In the genomic region with DNA sequence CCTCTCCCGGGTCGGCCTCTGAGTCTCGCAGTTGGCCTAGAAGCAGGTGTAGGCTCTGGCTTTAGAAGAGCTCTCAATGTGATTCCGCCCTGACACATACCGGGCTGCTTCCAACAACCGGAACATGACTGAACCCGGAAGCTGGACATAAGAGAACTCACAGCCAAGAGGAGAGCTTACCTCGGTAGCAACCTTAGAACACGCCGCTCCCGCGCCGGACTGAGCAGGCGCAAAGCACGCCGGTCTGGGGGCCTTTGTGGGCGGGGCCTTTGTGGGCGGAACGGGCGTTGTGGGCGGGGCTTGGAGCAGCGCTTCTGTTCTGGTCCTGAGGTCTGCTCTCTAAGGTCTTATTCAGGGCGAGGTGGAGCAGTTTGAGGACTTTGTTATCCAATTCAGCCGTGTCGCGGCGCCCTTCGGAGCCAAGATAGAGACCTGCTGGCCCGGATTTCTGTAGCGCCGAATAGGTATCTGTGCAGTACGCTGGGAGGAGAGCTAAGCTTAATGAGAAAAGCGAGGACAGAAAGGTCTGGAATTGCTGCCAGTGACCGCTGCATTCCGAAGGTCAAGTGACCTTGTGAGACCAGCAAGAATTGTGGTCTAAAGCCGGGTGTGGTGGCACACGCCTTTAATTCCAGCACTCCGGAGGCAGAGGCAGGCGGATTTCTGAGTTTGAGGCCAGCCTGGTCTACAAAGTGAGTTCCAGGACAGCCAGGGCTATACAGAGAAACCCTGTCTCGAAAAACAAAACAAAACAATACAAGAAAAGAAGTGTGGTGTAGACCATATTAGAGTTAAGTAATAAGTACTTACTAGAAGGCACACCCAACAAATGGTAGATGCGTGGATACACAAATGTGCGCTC, we compare ENCODE assay signal across 7 mouse cellular contexts. TPM values are rescaled to one million over a fixed set of nuclear protein-coding genes. Genes with fewer than 3 reads are reported as not detected.
A peak's percentile ranks its signal among the peaks of the same experiment; 100 is the strongest.
DNase-seq lines count a peak whose midpoint lies in the region; ATAC-seq and TF ChIP-seq lines count a peak whose summit lies in the region.

Gene Tmem177, minus strand, starts transcription at position 256 of the 862 bp plus-strand sequence.

- H3K27me3 ChIP-seq in embryonic facial prominence, embryonic 12.5 days, result no peaks in the 10 kb centered on the region
- H3K27me3 ChIP-seq in kidney, adult 2 months (replicated peaks; ENCODE audit: control insufficient read depth, insufficient read depth, low read length), result no peaks in the 10 kb centered on the region
- no peaks in the 10 kb centered on the region for H3K27me3 ChIP-seq in limb, embryonic 12.5 days
- no peaks in the 10 kb centered on the region for H3K27me3 ChIP-seq in midbrain, embryonic 15.5 days (replicated peaks)
- no peaks in the 10 kb centered on the region for H3K27me3 ChIP-seq in spleen, adult 2 months (ENCODE audit: control insufficient read depth, insufficient read depth, low read length)

- peak within 1 kb of the TSS; percentile 43 for H3K4me3 ChIP-seq in embryonic facial prominence, embryonic 12.5 days
- peak within 1 kb of the TSS; percentile 51 for H3K4me3 ChIP-seq in kidney, adult 2 months (ENCODE audit: insufficient read depth, low read depth, low read length)
- H3K4me3 ChIP-seq in limb, embryonic 12.5 days (replicated peaks), result peak within 1 kb of the TSS; percentile 50
- H3K4me3 ChIP-seq in midbrain, embryonic 15.5 days, result peak within 1 kb of the TSS; percentile 49
- peak within 1 kb of the TSS; percentile 76 for H3K4me3 ChIP-seq in spleen, adult 2 months (ENCODE audit: extremely low read depth, insufficient read depth, insufficient read length)

- TF ChIP-seq POLR2A in kidney, adult 2 months (IDR thresholded peaks at IDR 0.05; ENCODE audit: low read depth, low read length), result peak; percentile 18
- TF ChIP-seq POLR2A in spleen, adult 2 months (IDR thresholded peaks at IDR 0.05; ENCODE audit: low read depth, low read length), result peak; percentile 69

- no peaks in the 10 kb centered on the region for H3K9me3 ChIP-seq in embryonic facial prominence, embryonic 12.5 days
- H3K9me3 ChIP-seq in limb, embryonic 12.5 days, result no peaks in the 10 kb centered on the region
- no peaks in the 10 kb centered on the region for H3K9me3 ChIP-seq in midbrain, embryonic 15.5 days

- peak within 1 kb of the TSS; percentile 57 for H3K4me2 ChIP-seq in embryonic facial prominence, embryonic 12.5 days (replicated peaks)
- peak within 1 kb of the TSS; percentile 60 for H3K4me2 ChIP-seq in limb, embryonic 12.5 days
- peak within 1 kb of the TSS; percentile 57 for H3K4me2 ChIP-seq in midbrain, embryonic 15.5 days

- no peak within 1 kb of the TSS for H3K27ac ChIP-seq in embryonic facial prominence, embryonic 12.5 days
- peak within 1 kb of the TSS; percentile 33; the same call in 1 of the 2 replicates for H3K27ac ChIP-seq in kidney, adult 2 months (ENCODE audit: insufficient read depth, low read depth, low read length)
- H3K27ac ChIP-seq in limb, embryonic 12.5 days, result no peak within 1 kb of the TSS
- H3K27ac ChIP-seq in midbrain, embryonic 15.5 days, result peak within 1 kb of the TSS; percentile 67
- H3K27ac ChIP-seq in spleen, adult 2 months (ENCODE audit: insufficient read depth, low read length), result no peak within 1 kb of the TSS

- 13% methylated on average over 42 of the region's 42 CpGs for WGBS in embryonic facial prominence, embryonic 12.5 days
- WGBS in kidney, adult 2 months, result 8% methylated on average over 42 of the region's 42 CpGs
- 12% methylated on average over 42 of the region's 42 CpGs for WGBS in limb, embryonic 12.5 days
- WGBS in midbrain, embryonic 15.5 days, result 10% methylated on average over 42 of the region's 42 CpGs
- 11% methylated on average over 42 of the region's 42 CpGs for WGBS in spleen, adult 2 months

- peak within 1 kb of the TSS; percentile 50 for H3K9ac ChIP-seq in embryonic facial prominence, embryonic 12.5 days
- H3K9ac ChIP-seq in limb, embryonic 12.5 days (replicated peaks), result peak within 1 kb of the TSS; percentile 60
- H3K9ac ChIP-seq in midbrain, embryonic 15.5 days, result peak within 1 kb of the TSS; percentile 49

- H3K4me1 ChIP-seq in embryonic facial prominence, embryonic 12.5 days, result 0 out of 2 replicates have a peak, but pooled peaks cover 2% of the 10 kb centered on the region
- no peaks in the 10 kb centered on the region for H3K4me1 ChIP-seq in kidney, adult 2 months (ENCODE audit: control insufficient read depth, insufficient read depth, low read length)
- peaks cover 3% of the 10 kb centered on the region; the same call in 1 of the 2 replicates for H3K4me1 ChIP-seq in limb, embryonic 12.5 days (replicated peaks)
- peaks cover 9% of the 10 kb centered on the region for H3K4me1 ChIP-seq in midbrain, embryonic 15.5 days
- H3K4me1 ChIP-seq in spleen, adult 2 months (ENCODE audit: control insufficient read depth, insufficient read depth, insufficient read length), result no peaks in the 10 kb centered on the region

- no peak for TF ChIP-seq CTCF in kidney, adult 2 months (conservative IDR thresholded peaks at IDR 0.05; ENCODE audit: insufficient read depth, insufficient read length, low read depth, low read length)
- TF ChIP-seq CTCF in spleen, adult 2 months (IDR thresholded peaks at IDR 0.05; ENCODE audit: extremely low read depth, insufficient read depth, insufficient read length, insufficient replicate concordance), result no peak

- peaks cover 20% of the 10 kb centered on the region; the same call in 1 of the 2 replicates for H3K36me3 ChIP-seq in embryonic facial prominence, embryonic 12.5 days
- no peaks in the 10 kb centered on the region for H3K36me3 ChIP-seq in kidney, adult 2 months (ENCODE audit: control insufficient read depth, insufficient read depth, low read length)
- H3K36me3 ChIP-seq in limb, embryonic 12.5 days, result peaks cover 24% of the 10 kb centered on the region
- H3K36me3 ChIP-seq in midbrain, embryonic 15.5 days (replicated peaks), result no peaks in the 10 kb centered on the region
- no peaks in the 10 kb centered on the region for H3K36me3 ChIP-seq in spleen, adult 2 months (ENCODE audit: control insufficient read depth, insufficient read depth, low read length)

- ATAC-seq in embryonic facial prominence, embryonic 12.5 days (ENCODE audit: insufficient number of reproducible peaks, insufficient read depth, low FRiP score, low TSS enrichment), result peak; percentile 94
- peak; percentile 98 for ATAC-seq in limb, embryonic 12.5 days (ENCODE audit: insufficient number of reproducible peaks, insufficient read depth, low FRiP score, low TSS enrichment, low read depth)
- ATAC-seq in midbrain, embryonic 15.5 days (replicated peaks), result peak; percentile 98

- peak; percentile 98 for DNase-seq in adrenal gland, postnatal 14 days
- DNase-seq in heart, adult 18-20 months, result peak; percentile 96 to 99
- DNase-seq in kidney, adult 2 months, result peak; percentile 98
- peak; percentile 77 to 96 for DNase-seq in spleen, adult 2 months (ENCODE audit: low read depth in 1 of 2, low spot score in 2 of 2)

RNA-seq across cellular contexts. Expression of gene Tmem177, which starts in this region (rescaled TPM):
- total RNA-seq in adrenal gland, postnatal 14 days (2021), result 8.4 and 10.1 TPM in 2 replicates
- polyA plus RNA-seq in embryonic facial prominence, embryonic 12.5 days (2016; fragmentation: Nextera tagmentation; extraction: Ambion mirVana), result 7.5 and 7.9 TPM in 2 replicates
- total RNA-seq in heart, adult 18-20 months (2021), result 10 to 100 TPM in 1 of 2 experiments, 1 to 10 TPM in 1; 9.9 to 10.7 TPM
- polyA plus RNA-seq in kidney, adult 2 months (2012; rRNA removed), result 7.8 and 8.3 TPM in 2 replicates
- 6.9 and 8.5 TPM in 2 replicates for polyA plus RNA-seq in limb, embryonic 12.5 days (2016; fragmentation: Nextera tagmentation; extraction: Ambion mirVana)
- polyA plus RNA-seq in midbrain, embryonic 15.5 days (2015; fragmentation: Nextera tagmentation; extraction: Ambion mirVana), result 7.5 and 7.8 TPM in 2 replicates
- polyA plus RNA-seq in spleen, adult 2 months (2012; rRNA removed), result 2.6 and 2.8 TPM in 2 replicates

Comparison
In these comparisons a context has a peak if more than half of its experiments do, and no peak if none do; other contexts are left out.
1. H3K27ac ChIP-seq: peak in kidney, adult 2 months (single experiment) and midbrain, embryonic 15.5 days (single experiment); none in embryonic facial prominence, embryonic 12.5 days (single experiment), limb, embryonic 12.5 days (single experiment) and spleen, adult 2 months (single experiment).
2. Peak in every context shown above with its lines, with median percentiles within 50 percentile points of each other: DNase-seq, ATAC-seq, H3K4me2 ChIP-seq, H3K4me3 ChIP-seq and H3K9ac ChIP-seq.